Mouse (Mus musculus): Measurements from ENCODE around the gene Haghl. TPM values are rescaled to one million over a fixed set of nuclear protein-coding genes. Genes with fewer than 3 reads are reported as not detected.

Haghl gene
- polyA plus RNA-seq, 1 experiment from 2014 or later = 135 TPM

DNA sequence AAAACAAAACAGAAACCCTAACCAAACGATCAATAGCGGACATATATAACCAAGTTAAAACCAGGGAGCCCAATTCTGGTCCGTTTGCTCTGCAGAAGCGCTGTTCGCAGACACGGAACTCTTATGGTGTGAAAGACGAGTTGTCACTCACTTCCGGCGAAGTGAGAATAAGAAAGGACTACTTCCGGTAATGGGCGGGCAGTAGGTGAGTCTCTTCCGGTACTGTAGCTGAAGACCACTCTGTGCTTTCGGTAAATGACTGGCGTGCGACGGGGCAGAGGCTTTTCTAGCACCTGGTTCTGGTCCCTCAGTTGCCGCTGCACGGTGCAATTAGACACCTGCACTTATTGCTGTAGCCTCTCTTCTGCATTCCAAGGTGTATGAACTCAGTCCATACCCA, 38.0 kb upstream of the Haghl start, which contains the start of gene Wdr24:
Wdr24 (plus strand) TSS at position 176 of the 400 bp plus-strand sequence.
- Histone ChIP-seq H3K36me3 (ENCODE audit: control insufficient read depth, insufficient read depth) (peaks cover 13% of the 10 kb centered on the region; the same call in 1 of the 2 replicates), H3K9me3 (ENCODE audit: control insufficient read depth, low read length) (no peaks in the 10 kb centered on the region), H3K27me3 (replicated peaks; ENCODE audit: control insufficient read depth, insufficient read depth, low read length) (peaks cover 13% of the 10 kb centered on the region; the same call in 1 of the 2 replicates), H3K27ac (ENCODE audit: low read length) (peak within 1 kb of the TSS; percentile 67), H3K4me3 (replicated peaks; ENCODE audit: low read length) (peak within 1 kb of the TSS; percentile 72), H3K4me2 (ENCODE audit: low read length) (peak within 1 kb of the TSS; percentile 99), H3K4me1 (replicated peaks; ENCODE audit: control insufficient read depth, insufficient read depth, low read length) (peaks cover 46% of the 10 kb centered on the region), H3K9ac (replicated peaks; ENCODE audit: low read depth, low read length) (peak within 1 kb of the TSS; percentile 77)
- peak; percentile 87 for ATAC-seq
- 0% methylated on average over 18 of the region's 18 CpGs for WGBS

DNA sequence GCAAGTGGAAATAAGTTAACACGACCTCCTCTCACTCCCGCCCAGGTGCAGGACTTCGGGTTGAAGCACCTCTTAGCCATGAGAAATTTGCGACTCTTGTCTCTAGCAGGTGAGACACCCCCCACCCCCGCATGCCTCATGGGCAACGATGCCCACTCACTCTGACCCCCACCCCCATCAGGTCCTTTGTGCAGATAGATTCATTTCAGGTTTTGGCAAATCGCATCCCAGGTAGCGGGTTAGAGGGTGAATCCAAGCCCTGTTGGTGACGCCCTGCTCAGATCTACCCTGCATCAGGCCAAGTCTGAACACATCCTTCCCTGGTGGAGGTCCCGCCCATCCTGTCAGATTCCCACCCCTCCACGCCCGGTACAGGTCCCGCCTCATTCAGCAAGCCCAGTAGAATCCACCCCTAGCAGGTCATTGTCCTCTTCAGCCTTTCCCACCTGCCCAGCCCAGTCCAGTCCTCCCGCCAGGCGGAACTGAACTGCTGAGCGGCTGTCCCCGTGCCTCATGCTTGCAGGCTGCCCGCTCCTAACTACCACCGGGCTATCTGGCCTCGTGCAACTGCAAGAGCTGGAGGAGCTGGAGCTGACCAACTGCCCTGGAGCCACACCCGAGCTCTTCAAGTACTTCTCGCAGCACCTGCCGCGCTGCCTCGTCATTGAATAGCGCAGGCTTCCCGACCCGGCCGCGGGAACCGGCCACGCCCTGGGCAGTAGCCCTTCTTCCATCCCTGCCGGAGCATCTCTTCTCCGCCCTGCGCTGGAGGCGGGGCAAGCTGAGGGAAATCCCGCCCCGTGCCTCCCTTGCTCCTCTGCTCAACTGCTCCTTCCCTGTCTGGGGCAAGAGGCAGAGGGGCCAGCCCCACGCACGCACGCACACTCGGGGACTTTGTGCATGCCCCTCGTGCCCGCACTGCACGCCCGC, 33.6 kb upstream of the Haghl start:
- Histone ChIP-seq H3K36me3 (ENCODE audit: control insufficient read depth, insufficient read depth) (peaks cover 10% of the 10 kb centered on the region), H3K27ac (ENCODE audit: low read length) (no peak overlapping the region), H3K9me3 (ENCODE audit: control insufficient read depth, low read length) (no peaks in the 10 kb centered on the region), H3K27me3 (replicated peaks; ENCODE audit: control insufficient read depth, insufficient read depth, low read length) (peaks cover 21% of the 10 kb centered on the region; the same call in 1 of the 2 replicates), H3K9ac (replicated peaks; ENCODE audit: low read depth, low read length) (no peak overlapping the region), H3K4me3 (replicated peaks; ENCODE audit: low read length) (no peak overlapping the region), H3K4me1 (replicated peaks; ENCODE audit: control insufficient read depth, insufficient read depth, low read length) (peaks cover 5% of the 10 kb centered on the region), H3K4me2 (ENCODE audit: low read length) (no peak overlapping the region)
- ATAC-seq = no peak
- WGBS = 10% methylated on average over 46 of the region's 46 CpGs

DNA sequence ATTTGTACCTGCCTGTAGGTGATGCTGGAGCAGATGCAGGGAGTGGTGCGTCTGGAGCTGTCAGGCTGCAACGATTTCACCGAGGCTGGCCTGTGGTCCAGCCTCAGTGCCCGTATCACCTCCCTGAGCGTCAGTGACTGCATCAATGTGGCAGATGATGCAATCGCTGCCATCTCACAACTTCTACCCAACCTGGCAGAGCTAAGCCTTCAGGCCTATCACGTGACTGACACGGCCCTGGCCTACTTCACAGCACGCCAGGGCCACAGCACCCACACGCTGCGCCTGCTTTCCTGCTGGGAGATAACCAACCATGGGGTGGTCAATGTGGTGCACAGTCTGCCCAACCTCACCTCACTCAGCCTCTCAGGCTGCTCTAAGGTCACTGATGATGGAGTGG, 32.2 kb upstream of the Haghl start:
- ATAC-seq = no peak
- H3K36me3 ChIP-seq (ENCODE audit: control insufficient read depth, insufficient read depth) = peaks cover 10% of the 10 kb centered on the region

DNA sequence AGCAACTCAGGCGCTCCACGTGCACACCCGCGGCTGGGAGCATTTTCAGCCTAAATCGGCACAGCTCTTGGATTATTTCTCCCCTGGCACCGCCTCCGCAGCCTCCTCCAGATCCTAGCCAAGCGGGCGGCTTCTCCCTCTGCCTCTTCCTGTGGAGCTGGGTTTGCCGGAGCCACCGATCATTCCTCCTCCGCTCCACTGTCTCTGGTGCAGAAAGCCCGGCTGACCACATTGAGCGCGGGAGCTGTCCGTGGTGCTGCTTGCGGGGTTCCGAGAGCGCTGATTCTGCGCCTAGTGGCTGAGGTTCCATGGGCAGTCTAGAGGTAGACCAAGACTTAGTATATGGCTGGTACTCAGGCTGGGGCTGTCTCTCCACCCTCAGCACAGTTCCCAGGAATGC, 28.0 kb upstream of the Haghl start:
- Histone ChIP-seq H3K36me3 (ENCODE audit: control insufficient read depth, insufficient read depth) (peaks cover 3% of the 10 kb centered on the region), H3K9me3 (ENCODE audit: control insufficient read depth, low read length) (no peaks in the 10 kb centered on the region), H3K9ac (replicated peaks; ENCODE audit: low read depth, low read length) (peak overlapping the region; percentile 9; the same call in 1 of the 2 replicates), H3K4me3 (replicated peaks; ENCODE audit: low read length) (peak overlapping the region; percentile 25), H3K27ac (ENCODE audit: low read length) (peak overlapping the region; percentile 18; the same call in 1 of the 2 replicates), H3K27me3 (replicated peaks; ENCODE audit: control insufficient read depth, insufficient read depth, low read length) (peaks cover 9% of the 10 kb centered on the region; the same call in 1 of the 2 replicates), H3K4me2 (ENCODE audit: low read length) (peak overlapping the region; percentile 42), H3K4me1 (replicated peaks; ENCODE audit: control insufficient read depth, insufficient read depth, low read length) (peaks cover 27% of the 10 kb centered on the region)
- WGBS = 2% methylated on average over 20 of the region's 20 CpGs
- no peak for ATAC-seq

More for the DNA sequence above, 32.2 kb upstream of the Haghl start:
- Histone ChIP-seq H3K4me3 (replicated peaks; ENCODE audit: low read length) (no peak overlapping the region), H3K9me3 (ENCODE audit: control insufficient read depth, low read length) (no peaks in the 10 kb centered on the region), H3K27ac (ENCODE audit: low read length) (no peak overlapping the region), H3K4me1 (replicated peaks; ENCODE audit: control insufficient read depth, insufficient read depth, low read length) (peaks cover 11% of the 10 kb centered on the region), H3K9ac (replicated peaks; ENCODE audit: low read depth, low read length) (no peak overlapping the region), H3K4me2 (ENCODE audit: low read length) (no peak overlapping the region), H3K27me3 (replicated peaks; ENCODE audit: control insufficient read depth, insufficient read depth, low read length) (peaks cover 21% of the 10 kb centered on the region; the same call in 1 of the 2 replicates)
- WGBS = 86% methylated on average over 11 of the region's 11 CpGs

DNA sequence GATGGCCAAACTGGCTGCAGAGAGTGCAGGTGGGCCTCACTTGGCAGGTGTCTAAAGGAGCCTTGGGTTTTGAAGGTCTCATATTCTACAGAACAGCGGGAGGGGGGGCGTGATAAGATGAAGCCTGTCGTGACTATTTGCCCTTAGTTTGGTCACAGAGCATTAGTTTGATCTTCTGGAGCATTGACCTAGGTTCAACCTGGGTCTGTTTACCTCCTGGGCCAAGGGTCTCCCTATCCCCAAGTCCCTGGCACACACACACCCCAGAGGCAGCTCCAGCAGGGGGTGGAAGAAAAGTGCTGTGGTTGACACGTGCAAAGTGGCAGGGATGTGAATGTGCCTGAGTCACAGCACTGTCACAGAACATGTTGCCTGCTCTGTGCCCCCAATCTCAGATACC, 25.4 kb upstream of the Haghl start:
- 71% methylated on average over 4 of the region's 4 CpGs for WGBS

DNA sequence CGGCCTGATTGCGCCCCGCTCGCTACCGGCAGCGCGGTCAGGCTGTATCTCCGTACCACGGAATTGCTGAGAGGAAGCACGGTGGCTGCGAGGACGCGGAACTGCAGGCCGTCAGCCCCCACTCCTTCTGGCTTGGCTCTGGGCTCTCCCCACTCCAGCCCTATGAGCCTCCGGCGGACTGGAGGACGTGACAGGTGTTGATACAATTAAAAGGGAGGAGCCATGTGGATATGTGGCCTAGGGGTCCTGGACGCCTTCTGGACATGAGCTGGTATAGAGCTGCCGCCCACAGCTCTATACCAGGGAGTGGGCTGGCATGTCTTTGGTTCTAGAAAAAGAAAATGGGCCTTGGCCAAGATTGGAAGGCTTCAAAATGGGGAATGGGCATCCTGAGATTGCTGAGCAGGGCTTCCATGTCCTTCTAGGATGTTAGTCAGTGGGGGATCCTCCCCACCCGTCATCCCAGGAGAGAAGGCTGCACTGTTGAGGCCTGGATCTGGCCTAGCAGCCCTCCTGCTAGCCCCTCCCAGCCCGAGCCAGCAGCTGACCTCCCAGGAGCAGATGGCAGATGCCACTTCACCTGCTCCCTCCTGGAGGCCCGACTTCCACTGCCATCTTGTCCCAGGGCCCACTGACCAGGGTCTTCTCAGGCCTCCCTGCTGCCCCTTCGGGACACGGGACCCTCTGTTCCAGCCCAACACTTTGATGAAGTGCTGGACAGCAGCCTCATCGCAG, 24.3 kb upstream of the Haghl start:
- peak overlapping the region; percentile 82 for H3K9ac ChIP-seq (replicated peaks; ENCODE audit: low read depth, low read length)
- no peaks in the 10 kb centered on the region for H3K27me3 ChIP-seq (replicated peaks; ENCODE audit: control insufficient read depth, insufficient read depth, low read length)
- ATAC-seq = peak; percentile 45
- no peaks in the 10 kb centered on the region for H3K36me3 ChIP-seq (ENCODE audit: control insufficient read depth, insufficient read depth)
- H3K4me2 ChIP-seq (ENCODE audit: low read length) = peak overlapping the region; percentile 98
- no peaks in the 10 kb centered on the region for H3K9me3 ChIP-seq (ENCODE audit: control insufficient read depth, low read length)
- H3K4me1 ChIP-seq (replicated peaks; ENCODE audit: control insufficient read depth, insufficient read depth, low read length) = peaks cover 34% of the 10 kb centered on the region
- H3K4me3 ChIP-seq (replicated peaks; ENCODE audit: low read length) = peak overlapping the region; percentile 71
- peak overlapping the region; percentile 88 for H3K27ac ChIP-seq (ENCODE audit: low read length)
- 10% methylated on average over 25 of the region's 25 CpGs for WGBS

More for the DNA sequence above, 25.4 kb upstream of the Haghl start:
- no peak overlapping the region for H3K4me3 ChIP-seq (replicated peaks; ENCODE audit: low read length)
- no peaks in the 10 kb centered on the region for H3K9me3 ChIP-seq (ENCODE audit: control insufficient read depth, low read length)
- ATAC-seq = no peak
- no peak overlapping the region for H3K27ac ChIP-seq (ENCODE audit: low read length)
- no peaks in the 10 kb centered on the region for H3K27me3 ChIP-seq (replicated peaks; ENCODE audit: control insufficient read depth, insufficient read depth, low read length)
- no peak overlapping the region for H3K9ac ChIP-seq (replicated peaks; ENCODE audit: low read depth, low read length)
- no peaks in the 10 kb centered on the region for H3K36me3 ChIP-seq (ENCODE audit: control insufficient read depth, insufficient read depth)
- H3K4me1 ChIP-seq (replicated peaks; ENCODE audit: control insufficient read depth, insufficient read depth, low read length) = peaks cover 34% of the 10 kb centered on the region
- peak overlapping the region; percentile 98 for H3K4me2 ChIP-seq (ENCODE audit: low read length)

DNA sequence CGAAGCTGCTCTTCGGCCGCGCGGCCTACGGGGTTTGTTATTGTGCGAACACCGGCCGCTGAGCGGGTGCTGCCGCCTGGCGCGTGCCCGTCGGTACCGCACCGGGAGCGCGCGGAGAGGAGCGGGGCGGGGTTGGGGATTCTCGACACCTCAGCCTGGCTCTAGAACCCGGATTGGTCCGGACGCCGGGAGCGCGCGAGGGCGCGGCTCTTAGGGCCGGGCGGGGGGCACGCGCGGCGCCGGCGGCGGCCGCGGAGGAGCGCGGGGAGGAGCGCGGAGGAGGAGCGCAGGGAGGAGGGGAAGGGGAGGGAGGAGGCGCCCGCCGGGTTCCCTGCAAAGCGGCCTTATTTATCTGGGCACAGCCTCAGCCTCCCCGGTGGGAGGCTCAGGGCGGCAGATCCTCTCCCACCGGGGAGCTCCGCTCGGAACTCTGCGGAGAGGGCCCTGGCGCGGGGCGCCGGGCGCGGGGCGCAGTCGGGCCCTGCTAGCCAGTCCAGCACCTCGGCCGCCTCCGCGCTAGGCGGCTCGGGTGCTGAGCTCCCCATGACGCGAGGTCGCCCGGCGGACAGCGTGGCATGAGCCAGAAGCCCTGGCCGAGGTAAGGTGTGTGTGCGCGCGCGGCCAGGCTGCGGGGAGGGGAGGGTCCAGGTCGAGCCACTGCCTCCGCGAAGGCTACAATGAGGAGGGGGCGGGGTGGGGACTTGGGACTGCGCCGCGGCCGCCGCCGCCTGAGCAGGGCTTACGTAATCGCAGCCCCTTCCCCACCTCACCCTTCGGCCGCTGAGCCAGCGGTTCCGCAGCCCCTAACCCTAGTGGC, 23.5 kb upstream of the Haghl start, which contains the start of gene Fbxl16:
Fbxl16 (plus strand) TSS at position 297 of the 817 bp plus-strand sequence.
- Histone ChIP-seq H3K9me3 (ENCODE audit: control insufficient read depth, low read length) (no peaks in the 10 kb centered on the region), H3K36me3 (ENCODE audit: control insufficient read depth, insufficient read depth) (no peaks in the 10 kb centered on the region), H3K9ac (replicated peaks; ENCODE audit: low read depth, low read length) (peak within 1 kb of the TSS; percentile 82), H3K27me3 (replicated peaks; ENCODE audit: control insufficient read depth, insufficient read depth, low read length) (no peaks in the 10 kb centered on the region), H3K4me3 (replicated peaks; ENCODE audit: low read length) (peak within 1 kb of the TSS; percentile 71), H3K4me2 (ENCODE audit: low read length) (peak within 1 kb of the TSS; percentile 98), H3K4me1 (replicated peaks; ENCODE audit: control insufficient read depth, insufficient read depth, low read length) (peaks cover 34% of the 10 kb centered on the region), H3K27ac (ENCODE audit: low read length) (peak within 1 kb of the TSS; percentile 88)
- WGBS = under 1% methylated on average over 76 of the region's 100 CpGs
- peak; percentile 90 for ATAC-seq

DNA sequence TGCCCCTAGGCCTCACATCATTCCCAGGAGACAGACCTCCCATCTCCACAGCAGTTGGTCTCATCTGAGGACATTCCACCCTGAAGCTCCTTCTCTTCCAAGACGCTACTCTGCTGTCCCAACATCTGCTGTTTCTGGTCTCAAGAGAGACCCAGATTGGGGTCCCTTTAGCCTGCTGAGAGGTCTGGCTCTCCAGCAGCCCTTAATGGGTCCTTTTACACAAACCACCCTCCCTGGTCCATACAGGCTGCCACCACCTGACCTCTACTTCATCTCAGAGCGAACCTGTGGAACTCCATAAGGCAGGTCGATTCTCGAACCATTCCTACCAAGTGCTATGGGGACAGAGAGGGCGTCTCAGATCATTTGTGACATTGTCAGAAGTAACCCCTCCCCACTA, 22.6 kb upstream of the Haghl start:
- 43% methylated on average over 5 of the region's 5 CpGs for WGBS
- Histone ChIP-seq H3K4me2 (ENCODE audit: low read length) (peak overlapping the region; percentile 98), H3K9ac (replicated peaks; ENCODE audit: low read depth, low read length) (peak overlapping the region; percentile 82), H3K36me3 (ENCODE audit: control insufficient read depth, insufficient read depth) (no peaks in the 10 kb centered on the region), H3K27ac (ENCODE audit: low read length) (peak overlapping the region; percentile 88), H3K4me1 (replicated peaks; ENCODE audit: control insufficient read depth, insufficient read depth, low read length) (peaks cover 30% of the 10 kb centered on the region), H3K27me3 (replicated peaks; ENCODE audit: control insufficient read depth, insufficient read depth, low read length) (no peaks in the 10 kb centered on the region), H3K4me3 (replicated peaks; ENCODE audit: low read length) (peak overlapping the region; percentile 71), H3K9me3 (ENCODE audit: control insufficient read depth, low read length) (no peaks in the 10 kb centered on the region)
- ATAC-seq = no peak; the same call in 1 of the 2 replicates

Data from forebrain, embryonic 16.5 days (tissue).